Mouse (Mus musculus): Measurements from ENCODE around the gene Mea1. TPM values are rescaled to one million over a fixed set of nuclear protein-coding genes. Genes with fewer than 3 reads are reported as not detected.

The Mea1 gene
- total RNA-seq (2014; rRNA removed) = 124 and 169 TPM in 2 replicates
- 280 and 286 TPM in 2 replicates for polyA plus RNA-seq (2015; fragmentation: Nextera tagmentation; extraction: Ambion mirVana)

- no peak for TF ChIP-seq CTCF (IDR thresholded peaks at IDR 0.05; ENCODE audit: low read depth)
- WGBS = 83% methylated on average over 9 of the region's 9 CpGs
- Histone ChIP-seq H3K27ac (ENCODE audit: low read depth, low read length) (no peak within 1 kb of the TSS), H3K27me3 (ENCODE audit: insufficient read depth, low read length) (no peaks in the 10 kb centered on the region), H3K9me3 (ENCODE audit: low read length) (no peaks in the 10 kb centered on the region), H3K4me3 (ENCODE audit: low read depth, low read length) (peak within 1 kb of the TSS; percentile 82), H3K4me1 (ENCODE audit: insufficient read depth) (peaks cover 18% of the 10 kb centered on the region), H3K4me2 (ENCODE audit: low read depth) (peak within 1 kb of the TSS; percentile 64), H3K36me3 (ENCODE audit: insufficient read depth) (peaks cover 43% of the 10 kb centered on the region), H3K9ac (peak within 1 kb of the TSS; percentile 69)
- ATAC-seq (no peak), DNase-seq (no peak)
Observed at GRCm38 (mm10) chr17:46678416-46678815, at the start of gene Mea1. Gene Mea1, plus strand, starts transcription at chr17:46678793.

DNA sequence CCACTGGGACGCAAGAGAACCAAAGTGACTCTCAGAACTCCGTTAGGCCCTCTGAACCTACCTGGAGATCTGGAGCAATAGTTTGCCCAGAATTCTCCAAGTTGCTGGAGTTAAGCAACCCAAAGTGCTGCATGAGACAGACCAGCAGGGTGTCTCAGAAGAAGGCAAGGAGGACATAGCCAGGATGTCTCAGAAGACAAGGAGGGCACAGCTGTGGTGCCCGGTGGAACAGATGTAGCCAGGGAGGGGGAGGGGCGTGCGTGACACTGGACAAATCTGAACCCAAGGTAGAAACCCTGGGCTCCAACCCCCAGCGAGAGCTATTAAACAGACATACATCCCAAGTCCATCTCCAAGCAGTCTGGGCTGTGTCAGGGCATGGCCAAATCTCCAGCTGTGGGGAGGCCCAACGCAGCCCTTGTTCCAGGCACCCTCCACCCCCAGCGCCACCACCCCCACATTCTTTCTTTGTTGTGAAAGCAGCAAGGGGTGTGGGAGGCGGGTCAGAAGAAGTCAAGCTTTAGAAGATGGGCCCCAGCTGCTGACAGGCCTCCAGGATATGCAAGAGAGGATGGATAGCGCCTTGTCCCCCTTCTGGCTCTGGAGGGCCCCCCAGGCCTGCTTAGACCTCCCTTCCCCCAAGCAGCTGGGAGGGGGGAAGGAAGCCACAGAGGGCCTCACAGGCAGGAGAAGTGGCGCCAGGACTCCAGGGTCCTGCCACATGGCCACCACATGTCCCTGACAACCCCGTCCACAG, 48.7 kb upstream of the Mea1 start:
- H3K4me1 ChIP-seq (ENCODE audit: insufficient read depth) = peaks cover 8% of the 10 kb centered on the region; the same call in 1 of the 2 replicates
- H3K27ac ChIP-seq (ENCODE audit: low read depth, low read length) = peak overlapping the region; percentile 40
- 14% methylated on average over 12 of the region's 12 CpGs for WGBS
- ATAC-seq = peak; percentile 30; the same call in 1 of the 2 replicates
- H3K4me3 ChIP-seq (ENCODE audit: low read depth, low read length) = peak overlapping the region; percentile 97
- DNase-seq = no peak
- no peak overlapping the region for H3K9ac ChIP-seq
- peak overlapping the region; percentile 78 for H3K4me2 ChIP-seq (ENCODE audit: low read depth)
- no peak; the same call in 1 of the 2 replicates for TF ChIP-seq CTCF (IDR thresholded peaks at IDR 0.05; ENCODE audit: low read depth)
- H3K36me3 ChIP-seq (ENCODE audit: insufficient read depth) = peaks cover 16% of the 10 kb centered on the region
- no peaks in the 10 kb centered on the region for H3K9me3 ChIP-seq (ENCODE audit: low read length)
- H3K27me3 ChIP-seq (ENCODE audit: insufficient read depth, low read length) = no peaks in the 10 kb centered on the region

- H3K9me3 ChIP-seq (ENCODE audit: low read length) = no peaks in the 10 kb centered on the region
- peaks cover 45% of the 10 kb centered on the region for H3K36me3 ChIP-seq (ENCODE audit: insufficient read depth)
- H3K4me1 ChIP-seq (ENCODE audit: insufficient read depth) = peaks cover 10% of the 10 kb centered on the region; the same call in 1 of the 2 replicates
- H3K4me2 ChIP-seq (ENCODE audit: low read depth) = peak overlapping the region; percentile 23; the same call in 1 of the 2 replicates
- peak; percentile 92 for DNase-seq
- H3K27me3 ChIP-seq (ENCODE audit: insufficient read depth, low read length) = no peaks in the 10 kb centered on the region
- H3K9ac ChIP-seq = no peak overlapping the region
- H3K4me3 ChIP-seq (ENCODE audit: low read depth, low read length) = no peak overlapping the region
- WGBS = 10% methylated on average over 15 of the region's 15 CpGs
- ATAC-seq = peak; percentile 72
- peak overlapping the region; percentile 69 for H3K27ac ChIP-seq (ENCODE audit: low read depth, low read length)
- TF ChIP-seq CTCF (IDR thresholded peaks at IDR 0.05; ENCODE audit: low read depth) = peak; percentile 82
Observed at GRCm38 (mm10) chr17:46636831-46637523, 41.6 kb upstream of the Mea1 start.

GRCm38 (mm10) chr17:46639929-46640328, 38.7 kb upstream of the Mea1 start:
- TF ChIP-seq CTCF (IDR thresholded peaks at IDR 0.05; ENCODE audit: low read depth) = no peak
- WGBS = 78% methylated on average over 9 of the region's 9 CpGs
- Histone ChIP-seq H3K36me3 (ENCODE audit: insufficient read depth) (peaks cover 45% of the 10 kb centered on the region), H3K9ac (no peak overlapping the region), H3K4me1 (ENCODE audit: insufficient read depth) (peaks cover 14% of the 10 kb centered on the region), H3K27me3 (ENCODE audit: insufficient read depth, low read length) (no peaks in the 10 kb centered on the region), H3K4me3 (ENCODE audit: low read depth, low read length) (no peak overlapping the region), H3K27ac (ENCODE audit: low read depth, low read length) (no peak overlapping the region), H3K9me3 (ENCODE audit: low read length) (no peaks in the 10 kb centered on the region), H3K4me2 (ENCODE audit: low read depth) (no peak overlapping the region)
- DNase-seq (no peak), ATAC-seq (no peak)

GRCm38 (mm10) chr17:46642060-46642459, 36.5 kb upstream of the Mea1 start:
- Histone ChIP-seq H3K9ac (no peak overlapping the region), H3K27ac (ENCODE audit: low read depth, low read length) (no peak overlapping the region), H3K4me3 (ENCODE audit: low read depth, low read length) (no peak overlapping the region), H3K9me3 (ENCODE audit: low read length) (no peaks in the 10 kb centered on the region), H3K4me2 (ENCODE audit: low read depth) (no peak overlapping the region), H3K27me3 (ENCODE audit: insufficient read depth, low read length) (no peaks in the 10 kb centered on the region), H3K4me1 (ENCODE audit: insufficient read depth) (peaks cover 10% of the 10 kb centered on the region), H3K36me3 (ENCODE audit: insufficient read depth) (peaks cover 41% of the 10 kb centered on the region)
- no peak for TF ChIP-seq CTCF (IDR thresholded peaks at IDR 0.05; ENCODE audit: low read depth)
- DNase-seq (no peak), ATAC-seq (no peak)
- WGBS = 91% methylated on average over 17 of the region's 17 CpGs

DNA sequence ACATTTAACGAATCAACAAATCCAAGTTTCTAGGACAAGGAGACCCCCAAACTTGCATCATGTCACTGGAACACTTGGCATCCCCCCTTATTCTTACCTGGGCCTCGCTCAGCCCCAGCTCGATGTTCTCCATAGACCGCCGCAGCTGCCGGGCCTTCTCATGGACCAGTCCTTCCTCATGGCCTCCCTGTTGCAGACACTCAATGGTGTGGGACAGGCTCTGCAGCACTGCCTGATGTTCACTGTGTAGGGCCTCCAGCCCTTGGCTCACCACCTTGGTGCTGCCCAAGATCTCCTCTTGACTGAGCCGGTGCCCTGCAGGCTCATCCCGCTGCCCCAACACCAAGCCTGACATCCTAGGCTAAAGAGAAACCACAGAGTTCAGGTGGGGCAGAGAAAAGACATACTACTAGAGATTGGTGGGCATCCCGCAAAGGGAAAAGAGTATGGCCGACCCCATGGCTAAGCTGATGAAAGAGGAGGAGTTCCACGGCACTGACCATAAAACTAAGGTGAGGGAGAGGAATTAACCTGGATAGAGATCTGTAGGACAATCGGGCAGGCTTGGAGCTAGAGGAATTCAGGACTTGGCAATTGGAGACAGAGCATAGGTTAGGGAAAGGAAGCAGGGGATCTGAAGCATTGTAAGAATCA, 34.3 kb upstream of the Mea1 start:
- peaks cover 34% of the 10 kb centered on the region for H3K36me3 ChIP-seq (ENCODE audit: insufficient read depth)
- DNase-seq = no peak
- WGBS = 91% methylated on average over 12 of the region's 12 CpGs
- no peak overlapping the region for H3K9ac ChIP-seq
- no peak for TF ChIP-seq CTCF (IDR thresholded peaks at IDR 0.05; ENCODE audit: low read depth)
- ATAC-seq = no peak
- H3K27ac ChIP-seq (ENCODE audit: low read depth, low read length) = no peak overlapping the region
- H3K4me1 ChIP-seq (ENCODE audit: insufficient read depth) = peaks cover 10% of the 10 kb centered on the region
- no peaks in the 10 kb centered on the region for H3K27me3 ChIP-seq (ENCODE audit: insufficient read depth, low read length)
- H3K9me3 ChIP-seq (ENCODE audit: low read length) = no peaks in the 10 kb centered on the region
- no peak overlapping the region for H3K4me3 ChIP-seq (ENCODE audit: low read depth, low read length)
- H3K4me2 ChIP-seq (ENCODE audit: low read depth) = peak overlapping the region; percentile 89; the same call in 1 of the 2 replicates
